In the genomic region with DNA sequence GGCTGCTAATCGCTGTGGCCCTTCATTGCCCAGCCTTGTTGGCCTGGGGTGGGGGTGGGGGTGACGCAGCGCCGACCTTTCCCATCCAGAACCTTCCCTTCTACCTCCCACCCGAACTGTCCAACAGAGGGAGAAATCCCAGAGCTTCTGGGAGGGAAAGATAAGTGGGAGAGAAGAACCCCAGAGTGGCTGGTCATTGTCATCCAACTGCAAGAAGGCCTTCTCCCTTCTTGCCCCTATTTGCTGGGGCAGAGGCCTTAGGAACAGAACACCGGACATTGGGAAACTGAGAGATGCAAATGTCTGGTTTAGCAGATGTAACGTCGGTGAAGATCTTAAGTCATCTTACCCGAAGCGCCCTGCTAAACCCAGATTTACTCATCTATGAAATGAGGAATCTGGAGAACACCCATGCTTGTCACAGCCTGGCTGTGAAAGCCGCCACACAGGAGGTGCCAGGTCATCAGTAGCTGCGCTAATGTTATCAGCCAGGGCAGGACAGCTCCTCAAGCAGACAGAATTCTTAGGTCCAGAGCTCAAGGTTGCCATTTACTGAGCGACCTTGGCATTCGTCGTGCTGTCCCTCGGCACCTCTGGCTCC, we compare ENCODE assay signal across 8 mouse cellular contexts. TPM values are rescaled to one million over a fixed set of nuclear protein-coding genes. Genes with fewer than 3 reads are reported as not detected.
DNase-seq lines count a peak whose midpoint lies in the region; ATAC-seq and TF ChIP-seq lines count a peak whose summit lies in the region.

No protein-coding gene starts in this region.

- H3K9me3 ChIP-seq in lung, embryonic 14.5 days (ENCODE audit: low read depth, low read length) = no peaks in the 10 kb centered on the region
- H3K9me3 ChIP-seq in forebrain, embryonic 10.5 days = no peaks in the 10 kb centered on the region
- H3K9me3 ChIP-seq in limb, embryonic 14.5 days (ENCODE audit: control insufficient read depth, low read length) = no peaks in the 10 kb centered on the region
- H3K9me3 ChIP-seq in stomach, embryonic 14.5 days (ENCODE audit: control insufficient read depth, low read depth, low read length) = no peaks in the 10 kb centered on the region

- peak overlapping the region; percentile 64; the same call in 1 of the 2 replicates for H3K9ac ChIP-seq in lung, embryonic 14.5 days
- H3K9ac ChIP-seq in limb, embryonic 14.5 days (ENCODE audit: low read depth, low read length, severe bottlenecking) = peak overlapping the region; percentile 66; the same call in 1 of the 2 replicates
- H3K9ac ChIP-seq in stomach, embryonic 14.5 days (replicated peaks; ENCODE audit: low read depth, low read length) = peak overlapping the region; percentile 31

- H3K27ac ChIP-seq in lung, embryonic 14.5 days (ENCODE audit: low read depth) = 0 out of 2 replicates have a peak overlapping the region, but pooled peaks have one; percentile 84
- H3K27ac ChIP-seq in forebrain, embryonic 10.5 days = peak overlapping the region; percentile 88
- H3K27ac ChIP-seq in limb, embryonic 14.5 days (replicated peaks; ENCODE audit: low read depth, low read length) = 0 out of 2 replicates have a peak overlapping the region, but pooled peaks have one; percentile 73
- H3K27ac ChIP-seq in stomach, embryonic 14.5 days (ENCODE audit: low read length) = no peak overlapping the region

- H3K4me3 ChIP-seq in lung, embryonic 14.5 days (ENCODE audit: low read depth, low read length) = peak overlapping the region; percentile 72
- H3K4me3 ChIP-seq in forebrain, embryonic 10.5 days = peak overlapping the region; percentile 78
- peak overlapping the region; percentile 76 for H3K4me3 ChIP-seq in limb, embryonic 14.5 days (replicated peaks; ENCODE audit: low read length)
- H3K4me3 ChIP-seq in stomach, embryonic 14.5 days (ENCODE audit: low read depth, low read length) = peak overlapping the region; percentile 54; the same call in 1 of the 2 replicates

- no peaks in the 10 kb centered on the region for H3K36me3 ChIP-seq in lung, embryonic 14.5 days (ENCODE audit: insufficient read depth)
- no peaks in the 10 kb centered on the region for H3K36me3 ChIP-seq in forebrain, embryonic 10.5 days (replicated peaks)
- H3K36me3 ChIP-seq in limb, embryonic 14.5 days (ENCODE audit: control insufficient read depth, insufficient read depth, low read length) = no peaks in the 10 kb centered on the region
- no peaks in the 10 kb centered on the region for H3K36me3 ChIP-seq in stomach, embryonic 14.5 days (ENCODE audit: control insufficient read depth, insufficient read depth, low read length)

- no peak for TF ChIP-seq POLR2A in limb, embryonic 14.5 days (IDR thresholded peaks at IDR 0.05; ENCODE audit: borderline replicate concordance, extremely low read depth, insufficient read depth, insufficient read length)

- no peak for ATAC-seq in lung, embryonic 14.5 days (ENCODE audit: insufficient read depth)
- no peak for ATAC-seq in limb, embryonic 14.5 days (ENCODE audit: low FRiP score, low read depth)
- ATAC-seq in stomach, embryonic 14.5 days (ENCODE audit: insufficient number of reproducible peaks, insufficient read depth, low FRiP score, low read depth) = no peak

- peaks cover 21% of the 10 kb centered on the region for H3K27me3 ChIP-seq in lung, embryonic 14.5 days (ENCODE audit: insufficient read depth, low read length)
- H3K27me3 ChIP-seq in forebrain, embryonic 10.5 days (ENCODE audit: poor library complexity, severe bottlenecking) = peaks cover 100% of the 10 kb centered on the region
- H3K27me3 ChIP-seq in limb, embryonic 14.5 days (ENCODE audit: control insufficient read depth, insufficient read depth, low read length) = no peaks in the 10 kb centered on the region
- H3K27me3 ChIP-seq in stomach, embryonic 14.5 days (ENCODE audit: control insufficient read depth, insufficient read depth, low read length) = peaks cover 14% of the 10 kb centered on the region; the same call in 1 of the 2 replicates

- WGBS in lung, embryonic 14.5 days = 40% methylated on average over 16 of the region's 16 CpGs
- 18% methylated on average over 16 of the region's 16 CpGs for WGBS in forebrain, embryonic 10.5 days
- WGBS in limb, embryonic 14.5 days = 34% methylated on average over 16 of the region's 16 CpGs
- WGBS in stomach, embryonic 14.5 days = 42% methylated on average over 16 of the region's 16 CpGs

- H3K4me2 ChIP-seq in lung, embryonic 14.5 days = peak overlapping the region; percentile 98
- H3K4me2 ChIP-seq in limb, embryonic 14.5 days (replicated peaks; ENCODE audit: low read depth, low read length, severe bottlenecking) = peak overlapping the region; percentile 95
- peak overlapping the region; percentile 94 for H3K4me2 ChIP-seq in stomach, embryonic 14.5 days (replicated peaks; ENCODE audit: low read depth, low read length)

- DNase-seq in lung, embryonic 14.5 days = no peak
- DNase-seq in lung, postnatal 4 days = no peak
- DNase-seq in forebrain, embryonic 10.5 days (ENCODE audit: extremely low spot score, low spot score) = no peak
- no peak for DNase-seq in limb, embryonic 14.5 days (ENCODE audit: low spot score)
- DNase-seq in cerebellum, adult 9-11 months = no peak
- no peak for DNase-seq in right cerebral cortex, adult 2 months (ENCODE audit: low spot score in 2 of 2)
- no peak for DNase-seq in layer of hippocampus, postnatal 25 days (ENCODE audit: extremely low spot score in 1 of 2, low spot score in 1 of 2)

- H3K4me1 ChIP-seq in lung, embryonic 14.5 days (ENCODE audit: insufficient read depth) = peaks cover 18% of the 10 kb centered on the region
- H3K4me1 ChIP-seq in forebrain, embryonic 10.5 days = peaks cover 68% of the 10 kb centered on the region
- H3K4me1 ChIP-seq in limb, embryonic 14.5 days (ENCODE audit: control insufficient read depth, insufficient read depth, low read length) = peaks cover 38% of the 10 kb centered on the region
- peaks cover 18% of the 10 kb centered on the region for H3K4me1 ChIP-seq in stomach, embryonic 14.5 days (ENCODE audit: control insufficient read depth, insufficient read depth, low read length)

- TF ChIP-seq CTCF in lung, embryonic 14.5 days (IDR thresholded peaks at IDR 0.05; ENCODE audit: low read depth) = 0 out of 2 replicates have a peak, but pooled peaks have one; percentile 4

RNA-seq across cellular contexts. Expression of gene Atoh8, which starts 0.5 kb away (rescaled TPM):
- 18.7 and 19.3 TPM in 2 replicates for polyA plus RNA-seq in lung, embryonic 14.5 days (2014; fragmentation: Nextera tagmentation; extraction: Ambion mirVana)
- 11.2 and 11.5 TPM in 2 replicates for polyA plus RNA-seq in forebrain, embryonic 10.5 days (2016; fragmentation: Nextera tagmentation; extraction: Ambion mirVana)
- 19.8 and 26.5 TPM in 2 replicates for polyA plus RNA-seq in limb, embryonic 14.5 days (2012; rRNA removed)
- polyA plus RNA-seq in limb, embryonic 14.5 days (2014; fragmentation: Nextera tagmentation; extraction: Ambion mirVana) = 15.1 and 19.5 TPM in 2 replicates
- 7.9 and 9.9 TPM in 2 replicates for polyA plus RNA-seq in stomach, embryonic 14.5 days (2014; fragmentation: Nextera tagmentation; extraction: Ambion mirVana)
- 1 to 10 TPM; 2.3 to 2.8 TPM for total RNA-seq in layer of hippocampus, postnatal 25 days (2021)
